Mouse (Mus musculus) heart, embryonic 16.5 days (tissue): ENCODE measurements around the gene Sec24b. TPM values are rescaled to one million over a fixed set of nuclear protein-coding genes. Genes with fewer than 3 reads are reported as not detected.

Source experiments
- ATAC-seq: fragments of 200-750 bp; cut with Nextera tagmentation; replicated peaks from 2 replicates; pipeline ENCODE4 v1.8.0; 2017; ENCODE audit warnings: moderate number of reproducible peaks; ENCODE audit not compliant: insufficient read depth, low FRiP score; ENCODE audit errors: extremely low read depth
- H3K27ac ChIP-seq: fragments of 300-500 bp; sonication (generic); 2 replicates; pipeline ENCODE4 v1.5.1; 2014; ENCODE audit warnings: mild to moderate bottlenecking, low read length, control low read depth, moderate library complexity
- H3K27me3 ChIP-seq: fragments of 300-500 bp; sonication (generic); 2 replicates; pipeline ENCODE4 v1.6.1; 2014; ENCODE audit warnings: low read length, mixed read lengths; ENCODE audit not compliant: control insufficient read depth, insufficient read depth
- H3K36me3 ChIP-seq: fragments of 300-500 bp; sonication (generic); 2 replicates; pipeline ENCODE4 v1.6.1; 2014; ENCODE audit not compliant: control insufficient read depth, insufficient read depth
- H3K4me1 ChIP-seq: fragments of 300-500 bp; sonication (generic); 2 replicates; pipeline ENCODE4 v1.6.1; 2014; ENCODE audit warnings: low read length, mixed read lengths; ENCODE audit not compliant: control insufficient read depth, insufficient read depth
- H3K4me2 ChIP-seq: fragments of 300-500 bp; sonication (generic); 2 replicates; pipeline ENCODE4 v1.6.1; 2014; ENCODE audit warnings: low read depth, mild to moderate bottlenecking, control low read depth, low read length
- H3K4me3 ChIP-seq: fragments of 300-500 bp; sonication (generic); 2 replicates; pipeline ENCODE4 v1.5.1; 2014; ENCODE audit warnings: mild to moderate bottlenecking, control low read depth, low read length
- H3K9ac ChIP-seq: fragments of 300-500 bp; sonication (generic); 2 replicates; pipeline ENCODE4 v1.6.1; 2014; ENCODE audit warnings: low read length, control low read depth
- H3K9me3 ChIP-seq: fragments of 300-500 bp; sonication (generic); replicated peaks from 2 replicates; pipeline ENCODE4 v1.6.1; 2016; ENCODE audit warnings: low read length; ENCODE audit not compliant: control insufficient read depth
- WGBS: fragments of 180-500 bp; shearing (Covaris S2); extraction: QIAGEN DNeasy Blood & Tissue Kit; methylation state at CpG from one replicate; pipeline ENCODE4 v1.1.7; 2014; 5-methylcytosine and 5-hydroxymethylcytosine counted together
- polyA plus RNA-seq: library from polyadenylated mRNA; unstranded; fragments of >200 nt; fragmentation: Nextera tagmentation; extraction: Ambion mirVana; gene quantifications from 2 replicates; pipeline ENCODE4 v1.2.1, GENCODE M21; 2015

The Sec24b gene
- polyA plus RNA-seq, 1 experiment from 2014 or later: 25.8 TPM

GRCm38 (mm10) chr3:130040017-130040416 lies 21.3 kb downstream of the Sec24b start:
- no peaks in the 10 kb centered on the region for H3K27me3 ChIP-seq
- no peak overlapping the region for H3K4me2 ChIP-seq
- peaks cover 39% of the 10 kb centered on the region for H3K36me3 ChIP-seq
- H3K4me1 ChIP-seq: peaks cover 2% of the 10 kb centered on the region; the same call in 1 of the 2 replicates
- no peak overlapping the region for H3K27ac ChIP-seq
- no peak for ATAC-seq
- peaks cover 8% of the 10 kb centered on the region for H3K9me3 ChIP-seq
- WGBS: 83% methylated on average over 4 of the region's 4 CpGs
- H3K9ac ChIP-seq: no peak overlapping the region
- H3K4me3 ChIP-seq: no peak overlapping the region

GRCm38 (mm10) chr3:130028741-130029140 lies 32.6 kb downstream of the Sec24b start:
- no peak for ATAC-seq
- peaks cover 10% of the 10 kb centered on the region; the same call in 1 of the 2 replicates for H3K4me1 ChIP-seq
- 77% methylated on average over 5 of the region's 5 CpGs for WGBS
- no peak overlapping the region for H3K9ac ChIP-seq
- H3K4me2 ChIP-seq: no peak overlapping the region
- H3K27ac ChIP-seq: no peak overlapping the region
- H3K27me3 ChIP-seq: no peaks in the 10 kb centered on the region
- H3K9me3 ChIP-seq: no peaks in the 10 kb centered on the region
- no peak overlapping the region for H3K4me3 ChIP-seq
- peaks cover 35% of the 10 kb centered on the region for H3K36me3 ChIP-seq

DNA sequence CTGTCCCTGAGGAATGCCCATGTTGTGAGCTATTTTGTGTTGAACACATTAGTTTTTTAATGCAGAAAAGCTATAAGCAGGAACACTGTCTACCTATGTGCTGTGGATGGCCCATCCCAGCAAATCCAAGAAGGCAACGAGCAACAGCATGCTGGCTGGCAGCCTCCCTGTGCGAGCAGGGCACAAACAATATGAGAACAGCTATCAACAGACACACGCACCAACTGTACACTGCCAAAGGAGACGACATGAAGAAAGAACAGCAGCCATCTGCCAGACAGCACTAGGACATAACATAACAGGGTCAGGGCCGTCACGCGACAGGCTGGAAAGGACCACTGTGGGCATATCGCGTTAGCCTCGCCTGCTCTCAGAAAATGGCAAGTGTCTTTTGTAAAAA lies 35.2 kb downstream of the Sec24b start:
- Histone ChIP-seq H3K9ac (no peak overlapping the region), H3K4me1 (peaks cover 10% of the 10 kb centered on the region; the same call in 1 of the 2 replicates), H3K27ac (no peak overlapping the region), H3K4me3 (no peak overlapping the region), H3K27me3 (no peaks in the 10 kb centered on the region), H3K4me2 (no peak overlapping the region), H3K9me3 (no peaks in the 10 kb centered on the region), H3K36me3 (peaks cover 22% of the 10 kb centered on the region)
- no peak for ATAC-seq
- 83% methylated on average over 10 of the region's 10 CpGs for WGBS

- no peak overlapping the region for H3K27ac ChIP-seq
- no peaks in the 10 kb centered on the region for H3K9me3 ChIP-seq
- peaks cover 21% of the 10 kb centered on the region for H3K36me3 ChIP-seq
- no peaks in the 10 kb centered on the region for H3K27me3 ChIP-seq
- peaks cover 13% of the 10 kb centered on the region; the same call in 1 of the 2 replicates for H3K4me1 ChIP-seq
- no peak overlapping the region for H3K9ac ChIP-seq
- ATAC-seq: no peak
- 86% methylated on average over 8 of the region's 8 CpGs for WGBS
- H3K4me3 ChIP-seq: no peak overlapping the region
- no peak overlapping the region for H3K4me2 ChIP-seq
Observed at GRCm38 (mm10) chr3:130025556-130025955, 35.8 kb downstream of the Sec24b start.

DNA sequence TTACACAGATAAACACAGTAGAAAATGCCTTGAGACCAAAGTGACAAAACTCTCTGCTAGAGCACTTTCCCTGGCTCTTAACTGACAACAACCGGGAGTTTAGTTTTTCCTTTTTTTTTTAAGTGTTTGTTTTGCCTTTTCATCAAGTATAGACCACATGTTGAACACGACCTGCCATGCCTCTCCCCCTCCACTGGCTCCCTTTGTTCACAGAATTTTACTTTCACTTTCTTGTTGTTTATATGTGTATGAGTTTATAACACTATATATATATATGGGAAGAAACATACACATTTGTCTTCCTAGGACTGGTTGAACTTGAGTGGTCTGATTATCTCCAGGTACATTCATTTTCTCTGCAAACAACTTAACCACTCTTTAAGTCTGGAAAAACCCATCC lies 48.4 kb downstream of the Sec24b start:
- Histone ChIP-seq H3K9me3 (no peaks in the 10 kb centered on the region), H3K27ac (no peak overlapping the region), H3K9ac (no peak overlapping the region), H3K4me3 (no peak overlapping the region), H3K4me2 (no peak overlapping the region), H3K36me3 (peaks cover 23% of the 10 kb centered on the region), H3K27me3 (no peaks in the 10 kb centered on the region), H3K4me1 (no peaks in the 10 kb centered on the region)
- ATAC-seq: no peak
- WGBS: 70% methylated on average over 2 of the region's 2 CpGs

- H3K27me3 ChIP-seq: no peaks in the 10 kb centered on the region
- no peaks in the 10 kb centered on the region for H3K4me1 ChIP-seq
- ATAC-seq: no peak
- no peak overlapping the region for H3K27ac ChIP-seq
- H3K9me3 ChIP-seq: no peaks in the 10 kb centered on the region
- no peak overlapping the region for H3K9ac ChIP-seq
- H3K36me3 ChIP-seq: peaks cover 26% of the 10 kb centered on the region
- H3K4me3 ChIP-seq: no peak overlapping the region
- H3K4me2 ChIP-seq: no peak overlapping the region
- 56% methylated on average over 1 of the region's 1 CpGs for WGBS
Observed at GRCm38 (mm10) chr3:130011236-130011635, 50.1 kb downstream of the Sec24b start.

DNA sequence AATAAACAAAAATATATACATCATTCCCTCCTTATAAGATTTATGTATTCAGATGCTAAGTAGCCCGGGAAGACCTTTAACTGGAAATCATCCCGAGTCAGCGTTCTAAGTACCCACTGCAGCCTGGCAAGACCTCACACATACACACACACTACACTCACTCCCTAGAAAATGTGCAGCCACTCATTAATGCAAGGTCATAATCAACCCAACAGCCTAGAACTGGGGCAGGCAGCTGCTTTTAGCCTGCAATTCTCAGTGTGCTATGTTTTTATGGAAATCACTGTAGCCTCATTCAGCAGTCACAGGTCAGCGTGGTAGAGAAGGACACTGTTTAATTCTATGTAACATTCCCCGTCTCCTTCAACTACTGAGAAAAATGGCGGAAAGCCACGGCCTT lies 55.2 kb downstream of the Sec24b start:
- no peak for ATAC-seq
- Histone ChIP-seq H3K27ac (no peak overlapping the region), H3K4me3 (no peak overlapping the region), H3K9me3 (no peaks in the 10 kb centered on the region), H3K36me3 (peaks cover 51% of the 10 kb centered on the region), H3K4me1 (no peaks in the 10 kb centered on the region), H3K4me2 (no peak overlapping the region), H3K27me3 (no peaks in the 10 kb centered on the region), H3K9ac (no peak overlapping the region)
- 95% methylated on average over 7 of the region's 7 CpGs for WGBS

DNA sequence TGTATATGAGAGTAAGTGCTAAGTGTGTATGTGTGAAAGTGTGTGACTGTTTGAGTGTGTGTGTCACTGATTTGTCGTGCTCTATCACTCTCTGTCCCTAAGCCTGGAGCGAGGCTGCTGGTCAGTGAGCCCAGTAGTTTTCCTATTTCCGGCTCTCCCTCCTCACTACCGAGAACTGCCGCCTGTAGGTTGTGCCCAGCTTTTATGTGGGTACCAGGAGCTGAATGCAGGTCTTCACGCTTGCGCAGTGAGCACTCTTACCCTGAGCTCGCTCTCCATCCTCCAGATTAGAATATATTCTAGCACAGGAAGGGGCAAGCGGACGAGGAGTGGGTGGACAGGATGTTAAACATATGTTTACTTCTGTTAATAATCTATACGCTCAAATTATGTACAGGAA lies 60.4 kb downstream of the Sec24b start:
- no peaks in the 10 kb centered on the region for H3K27me3 ChIP-seq
- no peak overlapping the region for H3K4me2 ChIP-seq
- no peak overlapping the region for H3K27ac ChIP-seq
- no peak overlapping the region for H3K9ac ChIP-seq
- H3K36me3 ChIP-seq: peaks cover 56% of the 10 kb centered on the region
- no peak overlapping the region for H3K4me3 ChIP-seq
- no peak for ATAC-seq
- no peaks in the 10 kb centered on the region for H3K9me3 ChIP-seq
- H3K4me1 ChIP-seq: no peaks in the 10 kb centered on the region
- 92% methylated on average over 11 of the region's 11 CpGs for WGBS

- Histone ChIP-seq H3K4me3 (no peak overlapping the region), H3K27ac (no peak overlapping the region), H3K4me2 (no peak overlapping the region), H3K9me3 (no peaks in the 10 kb centered on the region), H3K4me1 (no peaks in the 10 kb centered on the region), H3K36me3 (peaks cover 60% of the 10 kb centered on the region), H3K9ac (no peak overlapping the region), H3K27me3 (no peaks in the 10 kb centered on the region)
- no peak for ATAC-seq
- WGBS: 72% methylated on average over 6 of the region's 6 CpGs
Observed at GRCm38 (mm10) chr3:129998526-129998925, 62.8 kb downstream of the Sec24b start.

GRCm38 (mm10) chr3:129998001-129998400 lies 63.4 kb downstream of the Sec24b start:
- Histone ChIP-seq H3K4me3 (no peak overlapping the region), H3K36me3 (peaks cover 62% of the 10 kb centered on the region), H3K4me1 (no peaks in the 10 kb centered on the region), H3K9ac (no peak overlapping the region), H3K9me3 (no peaks in the 10 kb centered on the region), H3K27ac (no peak overlapping the region), H3K4me2 (no peak overlapping the region), H3K27me3 (no peaks in the 10 kb centered on the region)
- WGBS: 67% methylated on average over 7 of the region's 7 CpGs
- no peak for ATAC-seq
